Mouse (Mus musculus) adrenal gland, adult 8-10 months (tissue): ENCODE measurements around the gene Matk. TPM values are rescaled to one million over a fixed set of nuclear protein-coding genes. Genes with fewer than 3 reads are reported as not detected.

Experiments
- DNase-seq: peaks from one replicate; pipeline ENCODE4 v3.0.0; 2022
- total RNA-seq, 4 experiments: library from RNA; stranded (reverse); gene quantifications; 2 replicates each; pipeline ENCODE4 v1.2.4; 2022

The Matk gene
- total RNA-seq, 4 experiments from 2014 or later, result 0.67 to 2.1 (median 1.5) TPM

- no peak for DNase-seq
Measured at GRCm38 (mm10) chr10:81287513-81288157, 34.9 kb downstream of the Matk start.

- no peak for DNase-seq
Measured at GRCm38 (mm10) chr10:81288601-81289000, 35.9 kb downstream of the Matk start.

DNA sequence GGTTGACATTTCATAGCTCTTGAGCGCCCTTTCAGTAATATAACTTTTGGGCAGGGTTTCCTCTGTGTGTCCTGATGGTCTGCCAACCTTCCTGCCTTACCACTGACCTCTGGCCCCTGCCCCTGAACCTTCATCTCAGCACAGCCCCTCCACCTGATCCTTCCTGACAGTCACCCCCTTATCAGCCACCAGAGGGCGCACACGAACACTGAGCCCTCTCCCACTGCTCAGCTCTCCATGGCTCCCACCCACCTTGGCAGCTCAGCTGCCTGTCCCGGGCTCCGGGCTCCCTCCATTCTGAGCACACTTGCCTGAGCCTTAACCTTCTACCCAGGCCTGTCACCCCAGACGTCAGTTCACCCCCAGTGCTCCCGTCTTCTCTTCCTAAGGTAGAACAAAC, 36.5 kb downstream of the Matk start:
- no peak for DNase-seq

GRCm38 (mm10) chr10:81289811-81290210, 37.1 kb downstream of the Matk start:
- no peak for DNase-seq

GRCm38 (mm10) chr10:81290698-81291460, 38.1 kb downstream of the Matk start:
- no peak for DNase-seq

- DNase-seq, result no peak
Measured at GRCm38 (mm10) chr10:81291511-81292104, 38.9 kb downstream of the Matk start, which contains the start of gene Tjp3. TSS of gene Tjp3 (minus strand) at chr10:81291581.

DNA sequence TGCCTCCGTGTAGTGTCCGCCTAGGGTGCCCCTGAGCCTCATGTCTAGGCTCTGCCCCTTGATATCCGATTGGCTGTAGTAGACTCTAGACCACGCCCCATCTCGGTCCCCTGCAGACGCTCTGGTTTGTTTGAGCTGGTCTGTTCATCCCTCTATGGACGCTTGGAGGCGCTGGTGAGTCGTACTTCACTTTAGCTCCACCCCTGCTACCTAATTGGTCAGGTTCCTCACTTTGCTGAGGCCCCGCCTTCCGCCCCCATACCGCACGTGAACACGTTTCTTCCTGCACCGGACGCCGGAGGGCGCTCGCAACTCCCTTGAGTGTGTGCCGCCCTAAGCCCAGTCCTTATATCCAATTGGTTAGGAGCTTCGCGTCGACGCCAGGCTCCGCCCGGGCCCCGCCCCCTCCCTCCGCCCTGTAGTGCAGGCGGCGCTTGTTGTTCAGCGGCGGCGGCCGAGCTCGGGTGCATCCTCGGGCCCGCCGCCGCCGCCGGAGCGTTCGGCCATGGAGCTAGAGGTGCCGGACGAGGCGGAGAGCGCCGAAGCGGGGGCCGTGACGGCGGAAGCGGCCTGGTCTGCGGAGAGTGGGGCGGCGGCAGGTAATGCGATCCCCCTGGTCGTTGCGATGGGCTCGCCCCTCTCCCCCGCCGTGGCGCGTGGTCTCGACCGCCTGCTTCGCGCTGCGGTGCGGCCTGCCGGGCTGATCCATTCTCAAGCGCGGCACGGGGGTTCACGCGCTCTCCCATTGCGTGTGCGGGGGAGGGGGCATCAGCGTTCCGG, 40.0 kb downstream of the Matk start, which contains the start of gene Pip5k1c:
Gene Pip5k1c, plus strand, starts transcription at position 410 of the 780 bp plus-strand sequence.
- peak; percentile 100 for DNase-seq

- DNase-seq, result no peak
Measured at GRCm38 (mm10) chr10:81293334-81294030, 40.7 kb downstream of the Matk start.

DNA sequence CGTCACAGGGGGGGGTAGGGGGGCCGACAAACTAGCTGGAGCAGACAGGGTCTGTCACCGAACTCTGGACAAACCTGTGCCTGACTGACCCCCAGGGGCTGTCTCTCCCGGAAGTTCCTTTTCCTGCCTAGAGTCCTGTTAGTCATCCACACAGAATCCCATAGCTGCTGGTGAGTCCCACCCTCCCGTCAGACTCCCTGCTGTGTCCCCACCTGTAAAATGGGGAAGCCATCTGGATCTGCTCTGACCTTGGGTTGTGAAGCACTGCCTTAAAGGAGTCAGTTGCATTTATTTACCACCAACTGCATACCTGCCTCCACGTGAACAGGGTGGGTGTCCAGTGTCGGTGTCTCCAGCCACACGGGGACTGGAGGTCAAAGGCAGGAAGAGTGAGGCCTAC, 41.7 kb downstream of the Matk start:
- no peak for DNase-seq

- DNase-seq, result no peak
Measured at GRCm38 (mm10) chr10:81295185-81295584, 42.5 kb downstream of the Matk start.

DNA sequence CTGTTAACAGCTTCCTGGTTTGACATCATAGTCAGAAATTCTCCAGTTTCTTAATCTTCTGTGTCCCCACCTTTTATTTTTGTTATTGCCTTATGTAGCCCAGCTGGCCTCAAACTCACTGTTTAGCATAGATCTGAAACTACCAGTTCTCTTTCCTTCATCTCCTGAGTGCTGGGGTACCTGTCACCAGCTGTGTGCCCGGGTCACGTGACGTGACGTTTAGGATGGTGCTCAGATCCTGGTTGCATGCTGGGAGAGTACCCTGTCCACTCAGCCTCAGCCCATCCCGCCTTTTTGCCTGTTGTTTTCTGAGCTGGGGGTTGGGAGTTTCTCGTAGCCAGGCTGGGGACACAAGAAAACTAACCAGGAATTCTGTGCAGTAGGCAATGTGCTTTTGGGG, 44.5 kb downstream of the Matk start:
- no peak for DNase-seq

- DNase-seq, result peak; percentile 61
Measured at GRCm38 (mm10) chr10:81297845-81298244, 45.1 kb downstream of the Matk start.

- no peak for DNase-seq
Measured at GRCm38 (mm10) chr10:81298369-81299100, 45.8 kb downstream of the Matk start.

DNA sequence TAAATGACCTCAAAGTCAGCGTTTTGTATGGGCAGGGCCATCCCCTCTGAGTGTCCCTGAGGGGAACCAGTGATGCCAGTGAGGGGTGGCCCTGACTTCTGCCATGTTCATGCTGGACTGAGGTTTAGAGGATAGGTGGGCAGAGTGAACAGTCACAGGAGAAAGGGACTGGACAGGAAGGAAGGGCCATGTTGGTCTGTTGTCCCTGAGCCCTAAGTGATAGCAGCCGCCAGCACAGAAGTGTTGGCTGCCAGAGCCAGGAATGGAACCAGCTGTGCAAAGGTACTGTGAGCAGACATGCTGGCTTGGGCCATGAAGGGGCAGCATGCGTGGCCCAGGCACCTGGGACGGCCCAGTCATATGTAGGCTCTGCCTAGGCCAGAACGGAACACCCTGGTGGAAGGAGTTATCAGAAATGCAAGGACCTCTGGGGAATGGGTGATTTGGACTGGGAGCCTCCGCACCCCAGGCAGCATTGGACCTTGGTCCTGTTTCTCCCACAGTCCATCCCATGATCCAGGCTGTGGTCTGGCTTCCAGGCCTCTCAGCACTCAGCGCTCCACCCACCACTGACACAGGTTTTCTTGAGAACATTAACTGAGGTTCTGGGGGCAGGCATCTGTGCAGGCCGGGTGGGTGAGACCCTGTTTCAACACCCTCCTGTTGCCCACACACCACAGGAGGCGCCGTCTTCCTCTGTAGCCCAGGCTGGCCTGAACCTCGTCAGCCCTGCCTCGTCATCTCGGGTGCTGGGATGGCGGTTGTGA, 47.0 kb downstream of the Matk start:
- no peak for DNase-seq

GRCm38 (mm10) chr10:81300352-81300907, 47.7 kb downstream of the Matk start:
- DNase-seq, result no peak

GRCm38 (mm10) chr10:81301321-81301720, 48.6 kb downstream of the Matk start:
- DNase-seq, result no peak

DNA sequence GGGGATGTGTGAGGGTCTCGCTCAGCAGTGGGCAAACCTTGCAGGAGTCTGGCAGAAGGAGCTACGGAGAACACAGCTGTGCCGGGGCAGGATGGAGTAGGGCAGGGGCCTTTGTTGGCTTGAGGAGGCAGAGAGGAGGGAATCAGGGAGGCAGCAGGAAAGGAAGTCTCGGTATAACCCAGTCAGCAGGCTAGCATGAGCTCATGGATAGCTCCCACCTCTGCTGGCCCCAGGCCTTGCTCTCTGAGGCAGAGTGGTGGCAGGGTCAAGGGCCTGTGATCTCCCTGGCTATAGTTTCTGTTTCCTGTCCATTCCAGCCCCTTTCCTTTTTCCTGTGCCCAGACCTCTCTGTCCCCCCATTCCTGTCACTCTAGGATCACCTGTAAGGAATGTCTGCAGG, 49.6 kb downstream of the Matk start:
- DNase-seq, result no peak

- no peak for DNase-seq
Measured at GRCm38 (mm10) chr10:81302781-81303218, 50.1 kb downstream of the Matk start.

DNA sequence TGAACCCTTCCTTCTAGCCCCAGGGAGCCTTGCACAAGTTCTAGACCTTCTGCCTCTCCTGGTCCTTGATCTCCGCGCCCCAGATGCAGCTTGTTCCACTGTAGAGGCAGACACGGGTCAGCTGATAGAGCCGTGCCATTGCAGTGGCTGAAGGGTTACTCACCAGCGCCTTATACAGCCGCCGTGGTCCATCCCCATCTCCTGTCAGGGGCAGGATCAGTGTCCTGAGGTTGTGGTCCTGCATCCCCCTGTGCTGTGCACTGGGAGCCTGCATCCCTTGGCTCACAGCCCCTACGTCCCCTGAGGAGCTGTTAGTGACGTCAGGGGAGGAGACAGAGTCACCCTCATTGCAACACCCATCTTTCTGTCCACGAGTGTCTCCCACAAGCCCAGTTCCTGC, 50.5 kb downstream of the Matk start:
- DNase-seq, result no peak

DNA sequence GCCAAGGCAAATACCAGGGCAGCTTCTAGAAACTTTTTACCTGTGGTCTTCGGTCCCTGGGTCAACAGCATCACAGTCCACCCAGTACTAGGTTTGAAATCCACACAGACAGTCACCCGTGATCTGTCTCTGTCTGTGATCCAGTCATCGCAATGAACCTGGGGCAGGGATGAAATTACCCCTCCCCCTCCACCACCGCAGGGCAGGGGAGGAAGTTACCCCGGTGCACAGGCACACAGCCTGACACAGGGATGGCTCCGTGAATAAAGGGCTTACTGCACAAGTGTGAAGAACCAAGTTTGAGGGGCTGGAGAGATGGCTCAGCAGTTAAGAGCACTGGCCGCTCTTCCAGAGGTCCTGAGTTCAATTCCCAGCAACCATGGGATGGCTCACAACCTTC, 51.0 kb downstream of the Matk start:
- no peak for DNase-seq
